Mouse (Mus musculus) olfactory bulb, adult 2 months (tissue): ENCODE measurements around the gene Olfr483. TPM values are rescaled to one million over a fixed set of nuclear protein-coding genes. Genes with fewer than 3 reads are reported as not detected.

Experiments
- H3K27ac ChIP-seq: fragments of 200-500 bp; 2 replicates; pipeline ENCODE4 v1.5.1; 2012; ENCODE audit warnings: low read depth, low read length; ENCODE audit not compliant: insufficient read depth
- H3K4me1 ChIP-seq: fragments of 200-500 bp; 2 replicates; pipeline ENCODE4 v1.6.1; 2012; ENCODE audit warnings: low read length; ENCODE audit not compliant: control insufficient read depth, insufficient read depth
- H3K4me3 ChIP-seq: fragments of 200-500 bp; 2 replicates; pipeline ENCODE4 v1.5.1; 2012; ENCODE audit warnings: mild to moderate bottlenecking, low read depth, low read length, moderate library complexity; ENCODE audit not compliant: insufficient read depth
- CTCF ChIP-seq: fragments of 200-500 bp; IDR thresholded peaks from 2 replicates; pipeline ENCODE4 v1.5.1; 2012; ENCODE audit warnings: low read depth, mild to moderate bottlenecking, low read length, moderate library complexity; ENCODE audit not compliant: insufficient read depth
- POLR2A ChIP-seq: fragments of 200-500 bp; IDR thresholded peaks from 2 replicates; pipeline ENCODE4 v1.6.1; 2012; ENCODE audit warnings: mild to moderate bottlenecking, low read depth, low read length, moderate library complexity; ENCODE audit not compliant: insufficient read depth
- WGBS: fragments of 180-500 bp; shearing (Covaris S2); methylation state at CpG from one replicate; pipeline ENCODE4 v1.1.7; 2018; 5-methylcytosine and 5-hydroxymethylcytosine counted together
- polyA plus RNA-seq: library from polyadenylated mRNA; stranded (reverse); fragments of >200 nt; gene quantifications from 2 replicates; pipeline ENCODE4 v1.2.4, GENCODE M21; 2012; ENCODE audit warnings: low replicate concordance; ENCODE audit not compliant: missing spikeins, insufficient read depth, insufficient read length

The Olfr483 gene
- not detected in 2 replicates for polyA plus RNA-seq

DNA sequence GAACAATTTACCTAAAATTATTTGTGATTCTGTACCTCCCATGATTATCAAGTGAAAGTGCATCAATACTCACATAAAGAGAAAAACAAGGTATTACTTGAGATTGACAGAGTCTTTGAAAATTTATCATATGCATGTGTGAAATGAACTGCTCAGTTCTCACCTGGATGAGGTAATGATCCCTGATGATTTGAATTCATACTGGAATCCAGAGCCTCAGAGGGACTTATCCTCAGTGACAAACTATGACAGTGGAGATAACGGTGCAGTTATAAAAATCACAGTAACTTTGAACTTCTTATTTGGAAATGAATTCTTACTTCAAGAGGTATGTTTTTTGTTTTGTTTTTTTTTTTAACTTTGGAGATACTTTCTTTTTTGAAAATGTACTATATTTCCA, at the start of gene Olfr483:
Olfr483 (plus strand) TSS at position 301 of the 400 bp plus-strand sequence.
- Histone ChIP-seq H3K4me3 (no peak within 1 kb of the TSS), H3K27ac (no peak within 1 kb of the TSS), H3K4me1 (no peaks in the 10 kb centered on the region)
- TF ChIP-seq CTCF = no peak
- no peak for TF ChIP-seq POLR2A
- WGBS = 80% methylated on average over 1 of the region's 1 CpGs

DNA sequence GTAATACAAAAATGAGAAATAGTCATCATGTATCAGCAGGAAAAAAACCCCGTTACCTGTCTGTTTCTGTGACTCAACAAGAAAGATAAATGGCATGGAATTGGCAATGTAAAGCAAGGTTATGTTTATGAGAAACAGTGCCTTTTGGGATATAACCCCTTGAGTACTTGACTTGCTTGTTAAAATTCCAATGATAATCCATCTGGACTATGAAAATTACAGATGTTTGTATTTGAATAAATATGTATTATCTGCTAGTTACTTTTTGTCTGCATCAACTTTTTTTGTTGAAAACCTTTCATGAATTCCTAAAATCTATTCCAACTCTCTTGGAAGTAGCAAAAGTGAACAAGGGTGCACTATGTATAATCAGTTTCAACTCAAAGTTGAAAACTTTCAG, 33.4 kb upstream of the Olfr483 start, which contains the start of gene Olfr480:
Olfr480 (minus strand) TSS at position 101 of the 400 bp plus-strand sequence.
- Histone ChIP-seq H3K4me3 (no peak within 1 kb of the TSS), H3K27ac (no peak within 1 kb of the TSS), H3K4me1 (no peaks in the 10 kb centered on the region)
- no peak for TF ChIP-seq CTCF
- no peak for TF ChIP-seq POLR2A
- WGBS = 81% methylated on average over 1 of the region's 1 CpGs

DNA sequence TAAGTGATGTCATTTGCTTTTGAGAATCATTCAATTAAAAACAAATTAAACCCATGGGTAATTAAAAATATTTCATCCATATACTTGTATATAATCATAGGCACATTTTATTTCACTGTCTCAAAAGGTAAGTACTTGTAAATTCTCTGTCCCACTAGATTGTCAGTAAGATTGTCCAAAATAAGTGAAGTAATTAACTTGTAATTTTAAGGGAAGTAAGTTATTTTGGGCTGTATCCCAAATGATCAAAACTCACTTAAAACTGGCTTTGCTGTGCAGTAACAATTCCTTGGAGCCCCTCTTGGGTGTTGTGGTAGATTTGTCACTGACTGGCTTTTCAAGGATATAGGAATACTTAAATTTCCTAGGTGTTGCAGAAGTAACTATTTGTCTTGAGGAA, 21.1 kb upstream of the Olfr483 start, which contains the start of gene Olfr481:
Olfr481 (plus strand) TSS at position 301 of the 400 bp plus-strand sequence.
- H3K27ac ChIP-seq = no peak within 1 kb of the TSS
- TF ChIP-seq CTCF = no peak
- no peak for TF ChIP-seq POLR2A
- no peak within 1 kb of the TSS for H3K4me3 ChIP-seq
- no peaks in the 10 kb centered on the region for H3K4me1 ChIP-seq

DNA sequence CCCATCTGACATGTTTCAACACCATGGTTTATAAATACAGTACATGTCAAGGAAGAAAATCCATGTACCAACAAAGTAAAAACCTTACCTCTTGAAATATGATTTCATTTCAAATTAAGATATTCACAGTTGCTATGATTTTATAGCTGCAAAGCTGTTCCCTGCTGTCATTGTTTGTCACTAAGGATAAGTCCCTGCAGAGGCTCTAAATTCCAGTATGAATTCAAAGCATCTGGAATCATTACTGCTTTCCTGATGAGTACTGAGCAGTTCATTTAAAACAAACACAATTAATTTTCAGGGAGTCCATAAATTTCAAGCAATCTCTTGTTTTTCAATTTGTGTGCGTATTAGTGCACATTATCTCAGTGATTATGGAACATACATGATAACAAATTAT, 3.2 kb upstream of the Olfr483 start, which contains the start of gene Olfr482:
Olfr482 (minus strand) TSS at position 101 of the 400 bp plus-strand sequence.
- TF ChIP-seq CTCF (no peak), POLR2A (no peak)
- Histone ChIP-seq H3K27ac (no peak within 1 kb of the TSS), H3K4me3 (no peak within 1 kb of the TSS), H3K4me1 (no peaks in the 10 kb centered on the region)
- WGBS = 91% methylated on average over 1 of the region's 1 CpGs

DNA sequence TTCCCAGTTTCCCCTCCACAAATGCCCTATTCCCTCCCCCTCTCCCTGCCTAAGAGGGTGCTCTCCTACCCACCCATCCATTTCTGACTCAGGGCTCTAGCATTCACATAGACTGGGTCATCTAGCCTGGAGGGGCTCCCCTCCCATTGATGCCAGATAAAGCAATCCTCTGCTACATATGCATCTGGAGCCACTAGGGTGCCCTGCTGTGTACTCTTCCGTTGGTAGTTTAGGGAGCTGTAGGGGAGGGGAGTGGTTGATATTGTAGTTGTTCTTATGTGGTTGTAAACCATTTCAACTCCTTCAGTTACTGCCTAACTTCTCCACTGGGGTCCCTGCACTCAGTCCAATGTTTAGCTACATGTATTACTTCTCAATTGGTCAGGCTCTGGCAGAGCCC, 20.0 kb downstream of the Olfr483 start:
- no peak overlapping the region for H3K4me3 ChIP-seq
- no peak for TF ChIP-seq POLR2A
- H3K27ac ChIP-seq = no peak overlapping the region
- H3K4me1 ChIP-seq = no peaks in the 10 kb centered on the region
- 11% methylated on average over 1 of the region's 1 CpGs for WGBS

DNA sequence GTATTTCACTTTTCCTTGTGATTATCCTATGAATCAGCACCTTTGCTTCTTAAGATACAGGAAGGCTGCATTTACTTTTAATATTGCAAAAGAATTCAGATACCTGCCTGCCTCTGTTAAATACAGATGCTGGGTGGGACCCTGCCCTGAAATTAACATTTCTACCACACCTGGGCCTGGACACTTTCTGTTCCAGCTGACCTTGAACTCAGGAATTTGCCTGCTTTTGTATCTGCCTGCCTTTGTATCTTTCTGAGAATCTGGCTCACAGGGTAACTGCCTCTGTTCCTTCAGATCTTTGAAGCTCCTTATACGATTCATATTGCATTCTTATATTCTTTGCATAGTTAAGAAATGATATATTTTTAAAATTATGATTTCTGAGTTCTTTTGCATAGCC, 20.8 kb downstream of the Olfr483 start:
- Histone ChIP-seq H3K4me1 (no peaks in the 10 kb centered on the region), H3K27ac (no peak overlapping the region), H3K4me3 (no peak overlapping the region)
- WGBS = 60% methylated on average over 1 of the region's 1 CpGs
- no peak for TF ChIP-seq POLR2A
- TF ChIP-seq CTCF = no peak

DNA sequence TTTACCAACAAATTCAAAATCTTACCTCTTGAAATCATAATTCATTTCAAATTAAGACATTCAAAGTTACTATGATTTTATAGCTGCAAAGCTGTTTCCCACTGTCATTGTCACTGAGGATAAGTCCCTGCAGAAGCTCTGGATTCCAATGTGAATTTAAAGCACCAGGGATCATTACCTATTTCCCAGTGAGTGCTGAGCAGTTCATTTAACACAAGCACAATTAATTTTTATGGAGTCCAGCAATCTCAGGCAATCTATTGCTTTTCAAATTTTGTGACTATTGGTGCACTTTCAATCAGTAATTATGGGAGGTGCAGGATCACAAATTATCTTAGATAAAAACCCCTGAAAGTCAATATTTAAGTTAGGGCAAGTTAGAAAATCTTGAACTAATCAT, 26.7 kb downstream of the Olfr483 start, which contains the start of gene Olfr484:
Olfr484 (minus strand) TSS at position 101 of the 400 bp plus-strand sequence.
- TF ChIP-seq POLR2A = no peak
- H3K4me1 ChIP-seq = no peaks in the 10 kb centered on the region
- no peak within 1 kb of the TSS for H3K4me3 ChIP-seq
- no peak within 1 kb of the TSS for H3K27ac ChIP-seq

Other genes with a start within 250 kb of the Olfr483 start
- not detected in 2 replicates for gene Olfr472, start 202.9 kb upstream of the Olfr483 start, polyA plus RNA-seq
- not detected in 2 replicates for gene Olfr473, start 170.4 kb upstream of the Olfr483 start, polyA plus RNA-seq
- gene Olfr474, start 146.2 kb upstream of the Olfr483 start, polyA plus RNA-seq = not detected in 2 replicates
- gene Olfr476, start 136.0 kb upstream of the Olfr483 start, polyA plus RNA-seq = not detected in 2 replicates
- not detected in 2 replicates for gene Olfr477, start 114.2 kb upstream of the Olfr483 start, polyA plus RNA-seq
- gene Olfr478, start 66.9 kb upstream of the Olfr483 start, polyA plus RNA-seq = not detected in 2 replicates
- gene Olfr479, start 50.2 kb upstream of the Olfr483 start, polyA plus RNA-seq = not detected in 2 replicates
- gene Olfr480, start 33.5 kb upstream of the Olfr483 start, polyA plus RNA-seq = not detected in 2 replicates
- gene Olfr481, start 21.0 kb upstream of the Olfr483 start, polyA plus RNA-seq = not detected in 2 replicates
- gene Olfr482, start 3.3 kb upstream of the Olfr483 start, polyA plus RNA-seq = not detected in 2 replicates
- gene Olfr484, start 26.6 kb downstream of the Olfr483 start, polyA plus RNA-seq = not detected in 2 replicates
- not detected in 2 replicates for gene Olfr485, start 59.0 kb downstream of the Olfr483 start, polyA plus RNA-seq
- not detected in 2 replicates for gene Olfr486, start 71.9 kb downstream of the Olfr483 start, polyA plus RNA-seq
- gene Olfr487, start 113.8 kb downstream of the Olfr483 start, polyA plus RNA-seq = not detected in 2 replicates
- not detected in 2 replicates for gene Olfr488, start 157.5 kb downstream of the Olfr483 start, polyA plus RNA-seq
- not detected in 2 replicates for gene Olfr490, start 188.1 kb downstream of the Olfr483 start, polyA plus RNA-seq
- gene Olfr491, start 212.6 kb downstream of the Olfr483 start, polyA plus RNA-seq = not detected in 2 replicates
- not detected in 2 replicates for gene Olfr492, start 222.8 kb downstream of the Olfr483 start, polyA plus RNA-seq
- not detected in 2 replicates for gene Olfr493, start 246.1 kb downstream of the Olfr483 start, polyA plus RNA-seq